Mouse (Mus musculus) inflammation-experienced regulatory T-cells, adult 6 months (primary cell): ENCODE measurements around the gene Adcyap1r1. TPM values are rescaled to one million over a fixed set of nuclear protein-coding genes. Genes with fewer than 3 reads are reported as not detected.

Experiments
- ATAC-seq: one replicate; pipeline ENCODE4 v1.8.0; 2017
- polyA plus RNA-seq, 3 experiments: library from polyadenylated mRNA; unstranded; fragments of 100-300 nt; shearing (Covaris generic); gene quantifications; one replicate each; pipeline ENCODE4 v1.2.1; 2017

Gene Adcyap1r1
- polyA plus RNA-seq, 3 experiments from 2014 or later = not detected

GRCm38 (mm10) chr6:55448976-55449678, 2.7 kb upstream of the Adcyap1r1 start:
- no peak for ATAC-seq

DNA sequence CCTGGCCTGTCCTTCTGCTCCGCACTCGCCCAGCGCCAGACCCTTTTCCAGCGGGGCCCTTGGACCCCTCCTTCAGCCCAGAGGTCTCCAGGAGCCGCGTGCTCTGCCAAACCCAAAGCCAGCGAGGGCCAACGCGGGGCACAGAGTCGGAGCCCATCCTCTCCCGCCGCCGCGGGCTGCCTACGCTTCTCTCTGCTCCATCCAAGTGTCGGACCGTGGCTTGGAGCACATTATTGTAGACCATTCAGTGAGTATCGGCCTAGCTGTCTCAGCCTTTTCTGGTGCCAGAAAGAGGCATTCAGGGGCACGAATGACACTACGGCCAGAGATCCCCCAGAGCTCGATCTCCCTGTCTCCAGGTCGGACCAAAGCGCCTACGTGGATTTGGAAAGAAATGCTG, 603 bp downstream of the Adcyap1r1 start:
- no peak for ATAC-seq

GRCm38 (mm10) chr6:55453548-55453947, 1.8 kb downstream of the Adcyap1r1 start:
- no peak for ATAC-seq

GRCm38 (mm10) chr6:55455641-55456040, 3.9 kb downstream of the Adcyap1r1 start:
- ATAC-seq = no peak

DNA sequence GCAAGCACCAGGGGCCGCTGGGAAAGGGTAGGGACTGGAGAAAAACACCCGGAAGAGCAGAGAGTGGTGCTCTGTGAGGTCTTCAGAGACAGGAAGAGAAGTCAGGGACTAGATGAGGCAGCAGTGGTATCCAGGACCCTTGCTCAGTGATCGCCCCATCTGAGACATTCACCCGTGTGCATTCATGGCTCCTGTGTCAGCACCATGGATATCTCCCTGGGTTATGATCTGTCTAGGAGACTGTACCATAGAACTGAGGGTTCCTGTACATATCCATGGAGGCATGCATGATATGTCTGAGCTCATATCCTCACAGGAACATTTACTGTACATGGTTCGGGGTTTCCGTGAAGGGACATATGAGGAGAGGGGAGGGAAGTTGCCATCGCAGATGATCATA, 5.9 kb downstream of the Adcyap1r1 start:
- ATAC-seq = no peak

DNA sequence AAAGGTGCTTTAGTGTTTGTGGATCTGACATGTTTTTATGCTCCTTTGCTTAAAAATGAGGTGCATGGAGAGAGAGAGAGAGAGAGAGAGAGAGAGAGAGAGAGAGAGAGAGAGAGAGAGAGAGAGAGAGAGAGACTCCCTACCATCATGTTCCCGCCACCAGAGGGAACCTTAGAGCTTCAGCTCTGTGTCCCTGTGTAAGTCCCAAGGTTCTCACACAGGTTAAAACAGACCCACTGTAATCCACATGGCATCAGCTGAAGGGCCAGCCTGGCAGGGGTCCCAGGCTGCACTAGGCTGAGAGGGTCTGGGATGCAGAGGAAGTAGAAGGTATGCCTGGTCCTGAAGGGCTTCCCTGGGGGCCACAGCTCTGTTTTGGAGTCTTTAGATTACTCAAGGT, 6.4 kb downstream of the Adcyap1r1 start:
- ATAC-seq = no peak

DNA sequence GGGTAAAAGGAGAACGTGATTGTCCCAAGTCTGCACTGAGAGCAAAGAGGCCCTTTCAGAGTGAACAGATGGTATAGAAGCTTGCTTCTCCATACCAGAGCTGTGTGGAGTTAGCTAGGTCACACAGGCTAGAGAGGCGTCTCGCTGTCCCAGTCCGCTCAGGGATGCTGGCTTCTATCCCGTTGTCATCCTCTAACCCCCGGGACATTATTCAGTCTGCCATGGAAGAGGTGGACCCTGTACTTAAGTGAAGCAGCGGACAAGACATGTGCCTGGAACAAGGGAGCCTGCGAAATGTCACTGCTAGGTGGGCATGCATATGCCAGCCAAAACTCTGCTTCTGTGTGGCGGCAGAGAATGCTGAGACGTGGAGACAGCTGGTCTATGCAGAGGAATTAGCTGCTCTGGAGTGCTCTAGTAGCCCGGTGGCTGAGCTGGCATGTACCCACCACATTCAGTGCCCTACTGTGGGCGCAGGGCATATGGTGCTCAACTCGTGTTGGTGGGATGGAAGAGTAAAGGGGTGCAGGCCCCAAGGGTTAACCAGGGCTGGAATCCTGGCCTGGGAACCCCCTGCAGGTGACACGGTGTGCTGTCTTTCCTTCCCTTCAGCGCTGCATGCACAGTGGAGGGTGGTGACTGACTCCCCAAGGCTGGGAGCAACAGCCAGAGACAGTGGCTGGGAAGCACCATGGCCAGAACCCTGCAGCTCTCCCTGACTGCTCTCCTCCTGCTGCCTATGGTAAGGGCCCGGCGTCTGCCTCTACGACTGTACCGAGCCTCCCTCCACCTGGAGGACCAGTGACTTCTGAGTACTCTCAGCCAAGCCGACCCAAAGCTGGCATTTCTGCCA, 8.0 kb downstream of the Adcyap1r1 start:
- ATAC-seq = no peak

DNA sequence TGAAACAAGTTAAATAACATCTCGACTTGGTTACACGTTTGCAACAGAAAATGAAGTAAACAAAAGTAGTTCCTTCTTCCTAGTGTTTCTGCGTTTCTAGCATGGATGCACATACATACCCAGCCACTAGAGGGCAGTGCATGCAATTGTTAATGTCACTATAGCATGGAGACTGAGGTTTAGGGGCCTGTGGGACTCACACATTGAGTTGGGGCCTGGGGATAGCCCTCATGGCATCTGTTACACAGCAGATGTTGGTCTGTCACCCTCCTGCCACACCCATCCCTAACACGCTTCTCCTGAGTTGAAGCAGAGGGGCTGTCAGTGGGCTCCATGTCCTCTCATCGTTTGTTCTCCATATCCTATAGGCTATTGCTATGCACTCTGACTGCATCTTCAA, 9.4 kb downstream of the Adcyap1r1 start:
- ATAC-seq = no peak

GRCm38 (mm10) chr6:55461678-55462077, 9.9 kb downstream of the Adcyap1r1 start:
- ATAC-seq = no peak

- no peak for ATAC-seq
Measured at GRCm38 (mm10) chr6:55462394-55462793, 10.6 kb downstream of the Adcyap1r1 start.

DNA sequence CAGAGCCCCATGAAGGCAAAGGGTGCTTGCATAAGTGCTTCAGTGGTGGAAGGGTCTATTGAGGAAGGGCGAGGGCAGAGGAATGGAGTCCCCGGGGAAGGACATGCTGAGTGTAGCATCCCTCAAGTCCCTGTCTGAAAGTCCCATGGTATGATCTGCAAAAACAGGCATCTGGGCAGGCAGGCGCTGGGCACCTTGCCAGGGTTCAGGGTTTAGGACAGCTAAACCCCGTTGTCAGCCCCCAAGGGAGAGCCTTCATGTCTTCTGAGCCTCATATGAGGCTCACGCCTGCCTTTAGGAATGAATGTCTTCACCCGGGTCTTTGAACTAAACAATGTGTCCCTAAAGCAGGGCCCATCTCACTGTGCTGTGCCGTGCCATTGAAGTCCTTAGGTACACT, 12.2 kb downstream of the Adcyap1r1 start:
- no peak for ATAC-seq

GRCm38 (mm10) chr6:55465311-55465710, 13.5 kb downstream of the Adcyap1r1 start:
- no peak for ATAC-seq

GRCm38 (mm10) chr6:55466301-55466761, 14.6 kb downstream of the Adcyap1r1 start:
- ATAC-seq = no peak

DNA sequence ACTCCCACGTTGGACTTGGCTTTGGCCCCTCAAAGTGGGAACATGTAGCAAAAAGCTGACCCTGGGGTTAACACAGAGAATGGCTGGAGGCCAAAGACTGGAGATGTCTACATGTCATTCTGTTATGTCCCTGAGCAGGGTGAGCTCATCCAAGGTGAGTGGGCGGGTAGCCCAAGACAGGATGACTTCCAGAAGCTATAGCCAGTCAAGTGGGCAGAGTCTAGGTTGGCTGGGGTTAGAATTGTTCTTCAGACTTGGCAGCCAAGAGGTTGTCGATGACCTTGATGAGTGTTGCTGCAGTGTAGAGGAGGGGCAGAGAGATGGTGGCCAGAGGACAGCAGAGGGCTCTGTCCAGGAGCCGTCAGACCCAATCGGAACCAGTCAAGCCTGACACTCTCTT, 18.9 kb downstream of the Adcyap1r1 start:
- ATAC-seq = no peak

DNA sequence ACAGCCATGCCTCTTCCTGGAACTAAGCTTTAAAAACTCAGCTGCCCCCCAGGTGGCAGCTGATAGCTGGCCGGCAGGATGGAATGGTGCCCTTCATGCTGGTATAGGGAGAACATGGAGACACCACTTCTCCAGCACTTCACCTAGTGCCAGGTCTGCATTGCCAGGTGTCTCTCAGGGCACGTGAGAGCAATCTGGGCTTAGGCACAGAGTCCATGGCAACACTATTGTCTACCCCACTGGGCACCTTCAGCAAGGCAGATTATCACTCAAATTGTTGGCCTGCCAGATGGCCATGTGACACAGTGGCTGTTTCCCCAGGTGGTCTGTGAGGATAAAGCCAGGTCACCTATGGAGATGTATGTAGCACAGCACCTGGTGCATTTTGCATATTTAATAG, 20.6 kb downstream of the Adcyap1r1 start:
- ATAC-seq = no peak

DNA sequence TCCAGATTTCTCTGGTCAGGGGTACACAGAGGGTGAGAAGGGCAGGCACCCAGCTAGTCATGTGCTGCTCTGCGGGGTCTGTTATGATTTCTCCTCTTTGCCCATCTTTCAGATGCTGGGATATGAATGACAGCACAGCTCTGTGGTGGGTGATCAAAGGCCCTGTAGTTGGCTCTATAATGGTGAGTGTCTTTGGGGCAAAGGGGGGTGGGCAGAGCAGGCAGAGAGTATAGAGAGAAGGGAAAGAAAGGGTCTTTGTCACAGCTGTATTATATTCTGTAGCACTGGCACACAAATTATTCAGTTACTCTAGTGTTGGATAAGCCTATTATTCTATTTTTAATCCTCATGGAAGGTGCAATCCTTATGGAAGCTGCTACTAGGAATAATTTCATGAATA, 29.2 kb downstream of the Adcyap1r1 start:
- no peak for ATAC-seq

- ATAC-seq = no peak
Measured at GRCm38 (mm10) chr6:55482471-55482870, 30.7 kb downstream of the Adcyap1r1 start.

GRCm38 (mm10) chr6:55483360-55483759, 31.6 kb downstream of the Adcyap1r1 start:
- ATAC-seq = no peak

DNA sequence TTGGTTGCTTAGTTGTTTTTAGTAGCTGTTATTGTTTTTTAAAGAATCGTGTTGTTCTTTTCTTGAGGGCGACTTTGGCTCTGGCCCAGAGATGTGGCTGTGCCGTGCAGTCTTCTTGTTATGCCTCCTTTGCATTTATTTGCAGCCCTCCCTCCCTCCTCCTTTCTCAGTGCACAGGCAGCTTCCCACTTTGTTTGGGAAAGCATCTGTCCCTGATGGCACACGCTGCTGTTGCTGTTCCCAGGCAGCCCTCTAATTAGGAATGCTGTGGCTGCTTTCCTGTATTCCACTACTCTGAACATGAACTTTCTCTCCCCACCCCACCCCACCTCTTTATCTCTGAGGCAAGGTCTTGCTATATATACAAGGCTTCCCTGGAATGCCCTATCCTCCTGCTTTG, 32.4 kb downstream of the Adcyap1r1 start:
- no peak for ATAC-seq

DNA sequence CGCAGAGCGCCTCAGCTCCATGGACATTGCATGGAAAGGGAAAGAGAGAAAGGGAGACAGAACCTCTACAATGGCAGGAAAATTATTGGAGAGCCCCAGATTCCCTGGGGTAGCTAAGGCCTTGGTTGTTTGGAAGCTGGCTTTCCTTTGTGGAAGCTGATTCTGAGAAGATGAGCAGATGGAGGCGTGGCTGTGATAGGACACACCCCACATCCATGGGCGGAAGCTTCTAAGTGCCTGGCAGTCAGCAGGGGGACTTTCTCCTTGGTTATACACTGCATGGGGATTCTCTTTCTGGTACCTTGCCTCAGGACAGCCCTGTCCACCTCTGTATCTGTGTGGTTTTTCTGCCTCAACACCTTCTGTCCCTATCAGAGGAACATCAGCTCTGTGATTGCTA, 33.4 kb downstream of the Adcyap1r1 start:
- ATAC-seq = no peak

DNA sequence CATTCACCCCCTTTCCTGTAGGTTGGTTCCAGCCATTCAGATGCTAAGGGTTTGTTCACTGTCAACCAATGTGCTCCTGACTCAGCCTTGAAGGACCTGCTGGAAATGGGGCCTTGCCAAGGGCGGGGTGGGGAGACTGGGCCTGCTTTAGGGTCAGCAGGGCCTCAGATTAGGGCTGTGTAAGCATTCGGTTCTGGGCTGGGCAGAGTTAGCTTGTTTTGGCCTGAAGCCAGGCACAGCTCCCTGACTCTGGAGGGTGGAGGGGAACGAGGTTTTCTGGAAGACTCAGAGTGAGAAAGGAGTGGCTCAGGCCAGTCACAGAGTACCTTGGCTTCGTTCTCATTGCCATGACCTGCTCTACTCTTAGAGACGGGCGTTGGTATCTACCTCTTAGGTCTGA, 35.9 kb downstream of the Adcyap1r1 start:
- ATAC-seq = no peak

DNA sequence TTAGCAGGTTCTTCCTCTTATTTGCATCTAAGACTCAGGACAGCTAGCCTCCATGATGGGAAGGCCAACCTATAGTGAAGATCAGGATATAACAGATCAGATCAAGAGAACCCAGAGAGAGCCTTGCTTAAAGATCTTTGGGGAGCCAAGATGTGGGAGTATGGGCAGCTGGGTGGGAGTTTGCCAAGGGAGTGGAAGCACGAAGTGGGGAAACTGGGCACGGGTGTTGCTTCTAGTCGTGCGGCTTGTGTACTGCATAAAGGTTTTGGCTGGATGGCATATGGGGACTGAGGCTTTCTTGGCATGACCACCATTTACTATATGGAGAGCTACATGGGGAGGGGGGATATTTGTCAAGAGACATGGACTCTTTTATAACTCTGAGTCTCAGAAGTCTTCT, 44.4 kb downstream of the Adcyap1r1 start:
- no peak for ATAC-seq

- ATAC-seq = no peak
Measured at GRCm38 (mm10) chr6:55498753-55499152, 47.0 kb downstream of the Adcyap1r1 start.

DNA sequence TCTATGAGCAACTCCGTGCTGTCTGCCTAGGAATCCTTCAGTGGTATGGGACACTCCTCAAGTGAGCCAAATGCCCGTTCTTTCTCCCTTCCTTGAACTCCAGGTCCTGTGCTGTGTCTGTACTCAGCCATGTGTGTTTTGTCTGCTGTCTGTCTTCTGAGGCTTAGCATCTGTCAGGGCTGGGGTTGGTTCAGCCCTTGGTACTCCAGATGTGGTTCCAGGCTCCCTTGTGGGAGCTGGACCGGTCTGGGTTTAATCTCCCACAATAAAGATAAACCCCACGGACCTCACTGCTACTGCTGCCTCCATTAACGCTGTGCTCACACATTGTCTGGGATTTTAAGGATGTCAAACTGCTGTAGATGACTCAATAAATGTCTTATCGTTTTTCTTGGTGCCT, 49.3 kb downstream of the Adcyap1r1 start:
- no peak for ATAC-seq
